Mouse (Mus musculus): ENCODE measurements around the gene Hbb-y.
"Not testable (repeated sequence)": the region's sequence is repeated elsewhere in the genome, so short reads cannot be mapped to it uniquely, and the experiment has no call there.

The Hbb-y gene

GRCm38 (mm10) chr7:103813152-103813551 lies 39.9 kb downstream of the Hbb-y start:
- DNase-seq (ENCODE audit: low read depth, low spot score), result not testable (repeated sequence)

- DNase-seq (ENCODE audit: low read depth, low spot score), result no peak
Measured at GRCm38 (mm10) chr7:103812174-103812573, 40.8 kb downstream of the Hbb-y start.

GRCm38 (mm10) chr7:103811223-103811845 lies 41.7 kb downstream of the Hbb-y start:
- DNase-seq (ENCODE audit: low read depth, low spot score), result no peak

GRCm38 (mm10) chr7:103810746-103811145 lies 42.3 kb downstream of the Hbb-y start:
- DNase-seq (ENCODE audit: low read depth, low spot score), result no peak

- DNase-seq (ENCODE audit: low read depth, low spot score), result no peak
Measured at GRCm38 (mm10) chr7:103810296-103810695, 42.7 kb downstream of the Hbb-y start.

GRCm38 (mm10) chr7:103809801-103810155 lies 43.2 kb downstream of the Hbb-y start:
- no peak for DNase-seq (ENCODE audit: low read depth, low spot score)

GRCm38 (mm10) chr7:103808971-103809800 lies 43.8 kb downstream of the Hbb-y start:
- DNase-seq (ENCODE audit: low read depth, low spot score), result no peak

GRCm38 (mm10) chr7:103808120-103808519 lies 44.9 kb downstream of the Hbb-y start:
- DNase-seq (ENCODE audit: low read depth, low spot score), result not testable (repeated sequence)

- DNase-seq (ENCODE audit: low read depth, low spot score), result peak; percentile 46
Measured at GRCm38 (mm10) chr7:103806856-103807255, 46.2 kb downstream of the Hbb-y start.

Measured in R1 (cell line).